Mouse (Mus musculus): ENCODE results near the gene Igfbp1.
A peak's percentile ranks its signal among the peaks of the same experiment; 100 is the strongest.
"Not testable (repeated sequence)": the region's sequence is repeated elsewhere in the genome, so short reads cannot be mapped to it uniquely, and the experiment has no call there.

Gene Igfbp1

GRCm38 (mm10) chr11:7194432-7195311 lies 2.9 kb upstream of the Igfbp1 start:
- no peak for DNase-seq (ENCODE audit: low spot score)

GRCm38 (mm10) chr11:7195312-7195685 lies 2.3 kb upstream of the Igfbp1 start:
- no peak for DNase-seq (ENCODE audit: low spot score)

GRCm38 (mm10) chr11:7198006-7198405 lies 424 bp downstream of the Igfbp1 start:
- no peak for DNase-seq (ENCODE audit: low spot score)

- DNase-seq (ENCODE audit: low spot score), result no peak
Measured at GRCm38 (mm10) chr11:7198481-7199256, 1.1 kb downstream of the Igfbp1 start.

GRCm38 (mm10) chr11:7199736-7200392 lies 2.3 kb downstream of the Igfbp1 start:
- no peak for DNase-seq (ENCODE audit: low spot score)

GRCm38 (mm10) chr11:7200393-7200783 lies 2.8 kb downstream of the Igfbp1 start:
- DNase-seq (ENCODE audit: low spot score), result no peak

GRCm38 (mm10) chr11:7202206-7202605 lies 4.6 kb downstream of the Igfbp1 start:
- DNase-seq (ENCODE audit: low spot score), result no peak

- no peak for DNase-seq (ENCODE audit: low spot score)
Measured at GRCm38 (mm10) chr11:7203846-7204245, 6.3 kb downstream of the Igfbp1 start.

- peak; percentile 51 for DNase-seq (ENCODE audit: low spot score)
Measured at GRCm38 (mm10) chr11:7210343-7210742, 12.8 kb downstream of the Igfbp1 start.

- DNase-seq (ENCODE audit: low spot score), result no peak
Measured at GRCm38 (mm10) chr11:7211211-7211610, 13.6 kb downstream of the Igfbp1 start.

- no peak for DNase-seq (ENCODE audit: low spot score)
Measured at GRCm38 (mm10) chr11:7212126-7212798, 14.7 kb downstream of the Igfbp1 start.

- no peak for DNase-seq (ENCODE audit: low spot score)
Measured at GRCm38 (mm10) chr11:7213161-7213500, 15.5 kb downstream of the Igfbp1 start.

- no peak for DNase-seq (ENCODE audit: low spot score)
Measured at GRCm38 (mm10) chr11:7213501-7214341, 16.1 kb downstream of the Igfbp1 start, which contains the start of gene Igfbp3. TSS of gene Igfbp3 (minus strand) at chr11:7213923.

GRCm38 (mm10) chr11:7214342-7214660 lies 16.7 kb downstream of the Igfbp1 start:
- no peak for DNase-seq (ENCODE audit: low spot score)

- no peak for DNase-seq (ENCODE audit: low spot score)
Measured at GRCm38 (mm10) chr11:7214761-7215160, 17.2 kb downstream of the Igfbp1 start.

- DNase-seq (ENCODE audit: low spot score), result no peak
Measured at GRCm38 (mm10) chr11:7215703-7216102, 18.1 kb downstream of the Igfbp1 start.

GRCm38 (mm10) chr11:7221826-7222225 lies 24.2 kb downstream of the Igfbp1 start:
- DNase-seq (ENCODE audit: low spot score), result not testable (repeated sequence)

- no peak for DNase-seq (ENCODE audit: low spot score)
Measured at GRCm38 (mm10) chr11:7226200-7226599, 28.6 kb downstream of the Igfbp1 start.

- DNase-seq (ENCODE audit: low spot score), result no peak
Measured at GRCm38 (mm10) chr11:7226810-7227550, 29.4 kb downstream of the Igfbp1 start.

- DNase-seq (ENCODE audit: low spot score), result no peak
Measured at GRCm38 (mm10) chr11:7228107-7228506, 30.5 kb downstream of the Igfbp1 start.

GRCm38 (mm10) chr11:7230000-7230399 lies 32.4 kb downstream of the Igfbp1 start:
- no peak for DNase-seq (ENCODE audit: low spot score)

Measured in layer of hippocampus, adult 9-10 months (tissue).